Mouse (Mus musculus) myocyte (in vitro differentiated cells): ENCODE measurements around the gene Wbp1l. TPM values are rescaled to one million over a fixed set of nuclear protein-coding genes. Genes with fewer than 3 reads are reported as not detected.
A peak's percentile ranks its signal among the peaks of the same experiment; 100 is the strongest.

Experiments used
- H3K27me3 ChIP-seq: one replicate; pipeline ENCODE4 v1.6.1; 2011; ENCODE audit not compliant: control insufficient read depth, insufficient read depth, insufficient read length
- H3K36me3 ChIP-seq: one replicate; pipeline ENCODE4 v1.6.1; 2011; ENCODE audit not compliant: control insufficient read depth, insufficient read depth
- H3K4me2 ChIP-seq: one replicate; pipeline ENCODE4 v1.6.1; 2011; ENCODE audit warnings: low read depth, control low read depth
- H3K4me3 ChIP-seq: one replicate; pipeline ENCODE4 v1.5.1; 2011; ENCODE audit warnings: mild to moderate bottlenecking, control low read depth, moderate library complexity
- H3K79me2 ChIP-seq: one replicate; pipeline ENCODE4 v1.6.1; 2011; ENCODE audit not compliant: control insufficient read depth, insufficient read depth
- H3ac ChIP-seq: one replicate; pipeline ENCODE4 v1.6.1; 2011; ENCODE audit not compliant: control insufficient read depth, insufficient read length
- CEBPB ChIP-seq: IDR thresholded peaks from 2 replicates; pipeline ENCODE4 v1.6.1; 2011; ENCODE audit warnings: mild to moderate bottlenecking, moderate library complexity; ENCODE audit not compliant: poor library complexity, insufficient read depth, severe bottlenecking
- E2F4 ChIP-seq: IDR thresholded peaks from one replicate; pipeline ENCODE4 v1.6.1; 2011; ENCODE audit warnings: mild to moderate bottlenecking, control low read depth, moderate library complexity; ENCODE audit not compliant: insufficient read depth
- MAX ChIP-seq: IDR thresholded peaks from one replicate; pipeline ENCODE4 v1.6.1; 2011; ENCODE audit warnings: low read depth, mild to moderate bottlenecking, control low read depth
- MYOD1 ChIP-seq, 3 experiments: IDR thresholded peaks; one replicate each; pipeline ENCODE4 v1.6.1; 2011; ENCODE audit warnings: control low read depth in 2 of 3, low read depth in 2 of 3, mild to moderate bottlenecking in 2 of 3, moderate library complexity in 1 of 3; ENCODE audit not compliant: insufficient read length in 2 of 3, control insufficient read depth in 1 of 3
- MYOG ChIP-seq, 3 experiments: IDR thresholded peaks; one replicate each; pipeline ENCODE4 v1.6.1; 2011; ENCODE audit warnings: control low read depth in 2 of 3, low read depth in 2 of 3, mild to moderate bottlenecking in 2 of 3; ENCODE audit not compliant: insufficient read length in 2 of 3, control insufficient read depth in 1 of 3, insufficient read depth in 1 of 3
- POLR2A ChIP-seq: IDR thresholded peaks from one replicate; pipeline ENCODE4 v1.6.1; 2011; ENCODE audit warnings: low read depth, mild to moderate bottlenecking, control low read depth, moderate library complexity; ENCODE audit not compliant: insufficient read length
- POLR2AphosphoS2 ChIP-seq: IDR thresholded peaks from one replicate; pipeline ENCODE4 v1.6.1; 2011; ENCODE audit warnings: low read depth, control low read depth; ENCODE audit not compliant: insufficient read length
- REST ChIP-seq: IDR thresholded peaks from one replicate; pipeline ENCODE4 v1.6.1; 2011; ENCODE audit warnings: mild to moderate bottlenecking, control low read depth, moderate library complexity; ENCODE audit not compliant: insufficient read depth, insufficient read length
- SRF ChIP-seq: IDR thresholded peaks from one replicate; pipeline ENCODE4 v1.6.1; 2011; ENCODE audit warnings: low read depth; ENCODE audit not compliant: control insufficient read depth, insufficient read length
- TCF12 ChIP-seq: IDR thresholded peaks from one replicate; pipeline ENCODE4 v1.6.1; 2011; ENCODE audit warnings: mild to moderate bottlenecking, control low read depth; ENCODE audit not compliant: poor library complexity, insufficient read depth, severe bottlenecking
- TCF3 ChIP-seq: IDR thresholded peaks from one replicate; pipeline ENCODE4 v1.6.1; 2011; ENCODE audit warnings: low read depth, control low read depth; ENCODE audit not compliant: insufficient read length
- USF1 ChIP-seq: IDR thresholded peaks from one replicate; pipeline ENCODE4 v1.6.1; 2011; ENCODE audit warnings: low read depth, mild to moderate bottlenecking, control low read depth, moderate library complexity
- polyA plus RNA-seq: library from polyadenylated mRNA; unstranded; fragments of >200 nt; fragmentation: generic; extraction: Trizol; gene quantifications from one replicate; pipeline ENCODE4 v1.2.1, GENCODE M21; 2012; ENCODE audit warnings: missing spikeins

Gene Wbp1l
- polyA plus RNA-seq, 1 experiment: 39.8 TPM

DNA sequence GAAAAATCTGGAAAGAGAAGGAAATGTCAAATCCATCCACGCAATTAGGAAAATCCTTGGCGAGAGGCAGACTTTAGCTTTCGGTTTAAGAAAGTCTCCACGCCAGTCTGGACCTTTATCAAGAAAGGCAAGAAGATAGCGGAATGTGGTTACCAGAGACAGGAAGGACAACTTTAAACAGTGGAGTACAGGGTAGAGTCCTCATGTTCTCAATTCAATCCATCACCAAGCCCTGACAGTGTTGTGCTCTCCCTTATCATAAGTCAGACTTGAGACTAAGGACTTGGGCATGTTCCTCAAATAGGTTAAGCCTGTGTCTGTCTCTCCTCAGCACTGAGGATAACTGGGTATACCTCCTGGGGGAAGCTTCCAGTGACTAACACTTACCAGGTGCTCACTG is 70.9 kb downstream of the Wbp1l start:
- Histone ChIP-seq H3K4me2 (peak overlapping the region; percentile 79), H3ac (no peak overlapping the region), H3K36me3 (no peaks in the 10 kb centered on the region), H3K27me3 (peaks cover 31% of the 10 kb centered on the region), H3K79me2 (no peaks in the 10 kb centered on the region), H3K4me3 (no peak overlapping the region)
- TF ChIP-seq MYOG (IDR thresholded peaks at IDR 0.05; ENCODE audit: control insufficient read depth in 1 of 3, insufficient read depth in 1 of 3, insufficient read length in 2 of 3, low read depth in 2 of 3) (no peak), TCF12 (no peak), MAX (no peak), USF1 (no peak), POLR2AphosphoS2 (no peak), POLR2A (no peak)

DNA sequence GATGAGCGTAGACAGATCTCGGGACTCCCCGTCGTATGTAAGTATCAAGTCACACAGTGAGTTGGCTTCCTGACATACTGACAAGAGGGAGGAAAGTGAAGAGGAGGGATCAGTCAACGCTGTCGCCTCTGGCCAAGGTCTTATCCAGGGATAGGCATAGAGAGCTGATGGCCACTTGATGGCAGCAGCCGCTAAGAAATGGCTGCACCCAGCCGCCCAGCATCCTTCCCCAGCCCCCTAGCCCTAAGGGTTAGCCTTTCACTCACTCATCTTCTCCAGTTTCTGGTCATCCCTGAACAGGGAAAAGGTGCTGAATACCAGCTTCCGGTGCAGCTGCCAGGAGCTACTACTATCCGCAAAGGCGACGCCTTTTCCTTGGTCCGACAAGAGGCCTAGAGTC is 71.8 kb downstream of the Wbp1l start:
- H3K79me2 ChIP-seq: no peaks in the 10 kb centered on the region
- H3K4me3 ChIP-seq: no peak overlapping the region
- H3K4me2 ChIP-seq: peak overlapping the region; percentile 79
- peaks cover 40% of the 10 kb centered on the region for H3K27me3 ChIP-seq
- H3ac ChIP-seq: no peak overlapping the region
- no peaks in the 10 kb centered on the region for H3K36me3 ChIP-seq
- TF ChIP-seq USF1: no peak
- TF ChIP-seq MYOD1 (IDR thresholded peaks at IDR 0.05; ENCODE audit: control insufficient read depth in 1 of 3, insufficient read length in 2 of 3, low read depth in 2 of 3): no peak
- TF ChIP-seq TCF3: no peak
- no peak for TF ChIP-seq MAX
- TF ChIP-seq MYOG (IDR thresholded peaks at IDR 0.05; ENCODE audit: control insufficient read depth in 1 of 3, insufficient read depth in 1 of 3, insufficient read length in 2 of 3, low read depth in 2 of 3): no peak
- no peak for TF ChIP-seq POLR2A
- TF ChIP-seq SRF: no peak
- no peak for TF ChIP-seq TCF12
- TF ChIP-seq POLR2AphosphoS2: no peak
- TF ChIP-seq REST: no peak
- no peak for TF ChIP-seq CEBPB
- TF ChIP-seq E2F4: no peak

DNA sequence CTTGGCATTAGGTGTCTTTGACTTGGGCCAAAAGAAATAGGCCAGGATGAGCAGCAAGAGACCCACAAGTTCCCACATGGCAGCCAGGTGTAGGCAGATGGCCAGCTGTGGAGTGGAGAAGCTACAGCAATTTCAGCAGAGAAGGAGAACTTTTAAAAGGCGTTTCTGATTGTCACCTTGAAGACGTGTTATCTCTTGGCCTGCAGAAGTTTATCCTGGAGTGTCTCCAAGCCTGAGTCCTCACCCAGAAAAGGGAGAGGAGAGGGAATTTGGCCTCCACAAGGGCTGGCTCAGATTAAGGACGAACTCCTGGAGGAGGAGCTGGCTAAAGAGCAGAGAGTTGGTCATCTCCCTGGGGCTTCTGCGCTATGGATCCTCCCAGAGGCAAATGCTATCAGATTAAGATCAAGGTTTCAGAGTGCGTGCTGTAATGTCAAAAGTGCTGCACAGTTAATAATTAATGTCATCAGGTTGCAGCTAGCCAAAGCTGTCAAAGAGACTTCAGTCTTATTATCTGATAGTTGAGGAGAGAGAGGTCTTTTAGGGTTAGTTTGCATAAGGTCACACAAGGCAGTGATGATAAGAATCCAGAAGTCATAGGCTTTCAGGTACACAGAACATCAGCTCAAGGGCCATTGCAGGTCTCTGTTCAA is 74.0 kb downstream of the Wbp1l start, which contains the start of gene Cyp17a1:
TSS of gene Cyp17a1 (minus strand) at position 407 of the 653 bp plus-strand sequence.
- no peak within 1 kb of the TSS for H3K4me3 ChIP-seq
- no peak within 1 kb of the TSS for H3K4me2 ChIP-seq
- peaks cover 58% of the 10 kb centered on the region for H3K27me3 ChIP-seq
- no peak within 1 kb of the TSS for H3ac ChIP-seq
- TF ChIP-seq MYOG (IDR thresholded peaks at IDR 0.05; ENCODE audit: control insufficient read depth in 1 of 3, insufficient read depth in 1 of 3, insufficient read length in 2 of 3, low read depth in 2 of 3): no peak
- TF ChIP-seq POLR2AphosphoS2: no peak
- no peak for TF ChIP-seq REST
- TF ChIP-seq MYOD1 (IDR thresholded peaks at IDR 0.05; ENCODE audit: control insufficient read depth in 1 of 3, insufficient read length in 2 of 3, low read depth in 2 of 3): no peak
- TF ChIP-seq MAX: no peak
- TF ChIP-seq E2F4: no peak
- TF ChIP-seq SRF: no peak
- no peak for TF ChIP-seq USF1
- TF ChIP-seq POLR2A: no peak
- TF ChIP-seq TCF12: no peak
- TF ChIP-seq TCF3: no peak
- no peak for TF ChIP-seq CEBPB
- H3K79me2 ChIP-seq: no peaks in the 10 kb centered on the region
- no peaks in the 10 kb centered on the region for H3K36me3 ChIP-seq

DNA sequence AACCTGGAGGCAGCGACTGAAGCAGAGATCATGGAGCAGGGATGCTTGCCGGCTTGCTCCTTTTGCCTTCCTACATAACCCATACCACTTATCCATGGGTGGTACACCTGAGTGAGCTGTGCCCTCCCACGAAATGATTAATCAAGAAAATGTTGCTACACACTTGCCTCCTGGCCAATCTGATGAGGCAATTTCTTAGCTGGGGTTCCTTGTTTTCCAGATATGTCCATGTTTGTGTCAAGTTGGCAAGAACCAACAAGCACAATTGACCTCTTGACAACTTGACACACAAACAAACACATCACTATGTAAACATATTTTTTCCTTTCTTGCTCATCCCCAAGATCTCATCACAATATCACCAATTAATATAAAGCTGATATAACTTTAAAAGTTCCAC is 76.8 kb downstream of the Wbp1l start:
- Histone ChIP-seq H3K79me2 (no peaks in the 10 kb centered on the region), H3K27me3 (peaks cover 69% of the 10 kb centered on the region), H3K4me3 (no peak overlapping the region), H3K36me3 (no peaks in the 10 kb centered on the region), H3ac (no peak overlapping the region), H3K4me2 (no peak overlapping the region)
- TF ChIP-seq CEBPB (no peak), MAX (no peak), USF1 (no peak), TCF3 (no peak), SRF (no peak), E2F4 (no peak), REST (no peak), POLR2A (no peak), TCF12 (no peak), POLR2AphosphoS2 (no peak), MYOG (IDR thresholded peaks at IDR 0.05; ENCODE audit: control insufficient read depth in 1 of 3, insufficient read depth in 1 of 3, insufficient read length in 2 of 3, low read depth in 2 of 3) (no peak), MYOD1 (IDR thresholded peaks at IDR 0.05; ENCODE audit: control insufficient read depth in 1 of 3, insufficient read length in 2 of 3, low read depth in 2 of 3) (no peak)
